Mouse (Mus musculus) thymus, postnatal 14 days (tissue): ENCODE measurements around the gene Ppil3.

Experiments
- DNase-seq: peaks from one replicate; pipeline ENCODE4 v3.0.0; 2021

Gene Ppil3

DNA sequence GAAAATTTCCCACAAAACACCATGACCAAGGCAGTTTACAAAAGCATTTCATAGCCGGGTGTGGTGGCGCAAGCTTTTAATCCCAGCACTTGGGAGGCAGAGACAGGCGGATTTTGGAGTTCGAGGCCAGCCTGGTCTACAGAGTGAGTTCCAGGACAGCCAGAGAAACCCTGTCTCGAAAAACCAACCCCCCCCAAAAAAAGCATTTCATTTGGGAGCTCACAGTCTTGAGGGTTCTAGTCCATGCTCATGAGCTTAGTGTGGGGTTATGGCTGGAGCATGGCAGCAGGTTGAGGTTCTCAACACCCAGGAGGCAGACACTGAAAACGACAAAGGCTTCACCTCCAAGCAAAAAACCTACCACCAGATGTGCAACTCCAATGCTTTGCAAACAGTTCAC lies 37.1 kb downstream of the Ppil3 start:
- DNase-seq, result no peak

DNA sequence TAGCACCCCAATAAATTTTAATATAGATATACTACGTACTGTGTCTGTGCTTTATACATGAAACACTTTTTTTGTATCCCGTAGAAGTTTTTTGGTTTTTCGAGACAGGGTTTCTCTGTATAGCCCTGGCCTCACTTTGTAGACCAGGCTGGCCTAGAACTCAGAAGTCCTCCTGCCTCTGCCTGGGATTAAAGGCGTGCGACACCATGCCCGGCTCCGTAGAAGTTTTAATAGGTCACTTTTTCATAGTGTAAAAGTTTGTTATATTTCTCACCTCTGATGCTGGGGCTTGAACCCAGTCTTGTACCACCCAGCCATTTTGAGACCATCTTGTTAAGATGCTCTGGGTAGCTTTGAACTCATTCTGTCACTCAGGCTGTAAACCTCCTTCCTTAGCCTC lies 38.0 kb downstream of the Ppil3 start:
- no peak for DNase-seq

DNA sequence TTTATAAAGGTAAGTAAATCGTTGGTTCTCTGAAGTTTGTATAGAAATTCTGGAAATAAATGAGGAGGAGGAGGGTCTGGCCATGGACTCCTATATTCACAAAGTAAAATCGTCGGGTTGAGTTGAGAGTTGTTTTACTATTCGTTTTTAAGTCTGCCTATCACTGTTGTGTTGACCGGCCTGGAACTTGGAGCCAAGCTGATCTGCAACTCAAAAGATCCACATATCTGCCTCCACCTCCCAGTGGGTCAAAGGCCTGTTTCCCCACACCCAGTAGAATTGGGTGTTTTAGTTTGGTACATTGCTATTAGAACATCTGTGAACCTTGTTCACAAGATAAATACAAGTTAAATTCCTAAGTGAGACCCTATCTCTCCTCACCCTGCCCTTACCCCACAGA lies 41.5 kb downstream of the Ppil3 start:
- DNase-seq, result no peak

DNA sequence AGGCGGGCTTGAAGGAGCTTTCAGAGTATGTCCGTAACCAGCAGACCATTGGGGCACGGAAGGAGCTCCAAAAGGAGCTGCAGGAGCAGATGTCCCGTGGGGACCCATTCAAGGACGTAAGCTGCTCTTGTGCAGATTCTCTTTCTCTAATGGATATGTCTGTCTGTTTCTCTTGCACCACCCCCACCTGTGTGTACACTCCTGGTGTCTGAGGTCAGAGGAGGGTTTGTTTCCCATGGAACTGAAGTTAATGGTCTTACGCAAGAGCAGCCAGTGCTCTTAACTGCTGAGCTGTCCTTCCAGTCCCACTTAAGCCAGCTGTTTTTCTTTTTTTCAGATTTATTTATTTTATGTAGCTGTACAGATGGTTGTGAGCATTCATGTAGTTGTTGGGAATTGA lies 43.9 kb downstream of the Ppil3 start:
- no peak for DNase-seq

- no peak for DNase-seq
These were observed 47.6 kb downstream of the Ppil3 start for GRCm38 (mm10) chr1:58397731-58398130.

DNA sequence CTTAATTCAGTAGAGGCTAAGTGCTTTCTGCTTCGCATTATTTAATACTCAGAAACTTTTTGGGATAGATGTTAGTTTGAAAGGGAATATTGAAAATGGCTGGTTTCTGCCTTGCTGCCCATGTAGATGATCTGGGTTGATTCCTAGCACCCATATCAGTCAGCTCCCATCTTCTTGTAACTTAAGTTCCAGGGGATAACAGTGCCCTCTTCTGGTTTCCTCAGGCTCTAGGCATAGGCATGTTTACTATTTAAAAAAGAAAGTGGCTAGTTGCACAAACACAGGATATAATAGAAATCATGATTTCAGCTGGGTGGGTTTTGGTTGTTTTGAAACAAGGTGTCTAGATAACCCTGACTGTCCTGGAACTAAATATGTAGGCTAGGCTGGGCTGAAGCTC lies 49.1 kb downstream of the Ppil3 start:
- no peak for DNase-seq

- no peak for DNase-seq
These were observed 49.9 kb downstream of the Ppil3 start for GRCm38 (mm10) chr1:58395341-58395740.

- peak; percentile 62 for DNase-seq
These were observed 51.7 kb downstream of the Ppil3 start for GRCm38 (mm10) chr1:58393284-58394195.

DNA sequence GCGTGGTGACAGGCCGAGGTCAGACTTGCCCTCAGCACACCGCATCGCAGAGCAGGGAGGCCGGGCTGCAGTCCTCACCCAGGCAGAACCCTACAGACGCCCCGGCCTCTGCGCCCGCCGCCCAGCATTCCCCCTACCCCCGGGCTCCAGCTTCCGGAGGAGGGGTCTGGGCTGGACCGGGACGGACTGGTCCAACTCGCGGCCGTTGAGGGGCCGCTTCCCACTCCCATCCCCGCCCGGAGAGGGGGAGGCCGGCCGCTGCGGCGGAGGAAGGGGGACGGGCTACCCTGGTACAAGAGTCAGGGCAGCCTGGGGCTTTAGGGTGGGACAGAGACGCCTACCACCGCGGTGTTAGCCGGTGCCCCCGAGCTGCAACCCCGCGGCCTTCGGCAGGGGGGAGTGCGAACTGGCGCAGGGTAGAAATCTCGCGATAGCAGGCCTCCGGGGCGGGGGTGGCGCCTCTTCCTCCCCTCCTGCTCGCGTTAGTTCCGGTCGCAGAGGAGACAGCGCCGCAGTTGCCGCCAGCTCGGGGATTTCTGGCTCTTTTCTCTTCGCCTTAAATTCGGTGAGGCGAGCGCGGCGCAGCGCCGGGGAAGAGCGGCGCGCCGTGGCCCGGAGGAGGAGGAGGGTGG lies 52.5 kb downstream of the Ppil3 start, which contains the start of gene Bzw1:
TSS of gene Bzw1 (plus strand) at position 247 of the 632 bp plus-strand sequence.
- DNase-seq, result peak; percentile 97

DNA sequence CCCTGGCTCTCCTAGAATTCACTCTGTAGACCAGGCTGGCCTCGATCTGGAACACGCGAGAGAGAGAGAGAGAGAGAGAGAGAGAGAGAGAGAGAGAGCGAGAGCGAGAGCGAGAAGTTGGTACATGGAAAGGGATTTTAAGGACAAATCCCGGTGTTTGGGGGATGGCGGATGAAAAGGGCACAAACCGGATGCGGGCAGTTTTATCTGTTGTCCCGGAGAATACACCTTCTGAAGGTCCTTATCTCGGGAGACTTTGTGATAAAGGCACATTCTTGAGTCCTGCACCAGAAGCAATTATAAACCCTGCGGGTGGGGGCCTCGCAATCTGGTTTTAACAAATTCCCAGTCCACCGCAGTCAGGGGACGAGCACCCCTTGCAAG lies 53.0 kb downstream of the Ppil3 start:
- DNase-seq, result no peak

DNA sequence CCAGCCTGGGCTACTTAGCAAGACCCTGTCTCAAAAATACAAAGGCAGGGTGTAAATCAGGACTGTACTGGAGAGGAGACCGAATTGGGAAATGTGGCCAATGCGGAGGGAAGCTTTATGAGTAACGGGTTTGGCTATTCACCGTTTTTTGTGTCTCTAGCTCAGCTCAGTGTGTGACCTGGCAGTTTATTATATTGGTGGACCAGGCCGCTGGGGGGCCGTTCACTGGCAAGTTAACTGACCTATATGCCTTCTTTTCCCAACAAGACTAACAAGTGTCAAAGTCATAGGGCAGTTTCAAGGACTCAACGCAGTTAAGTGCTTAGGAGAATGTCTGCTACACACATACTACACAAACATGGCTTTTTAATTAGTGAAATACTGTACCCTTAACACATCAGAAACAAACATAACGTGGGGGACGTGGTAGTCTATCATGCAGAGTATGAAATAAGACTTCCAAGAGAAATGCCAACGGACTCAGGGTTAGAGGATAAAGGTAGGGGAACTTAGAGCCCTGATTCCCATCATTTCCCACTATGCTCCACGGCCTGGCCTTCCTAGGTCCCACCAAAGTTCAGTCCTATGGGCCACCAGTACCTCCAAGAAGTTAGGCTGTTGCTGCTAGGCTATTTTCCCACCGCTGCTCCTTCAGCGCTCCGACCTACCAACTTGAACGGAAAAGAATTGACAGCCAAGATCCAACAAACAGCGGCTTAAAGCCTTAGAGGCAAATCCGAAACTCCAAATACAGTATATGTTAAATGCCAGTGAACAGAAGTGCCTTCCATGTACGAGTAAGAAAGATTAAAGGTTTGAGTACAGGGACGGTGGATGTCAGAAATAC lies 53.6 kb downstream of the Ppil3 start:
- no peak for DNase-seq

- no peak for DNase-seq
These were observed 62.6 kb downstream of the Ppil3 start for GRCm38 (mm10) chr1:58382586-58383281.
